Mouse (Mus musculus): Measurements from ENCODE around the gene Gm14391. TPM values are rescaled to one million over a fixed set of nuclear protein-coding genes. Genes with fewer than 3 reads are reported as not detected.
"Not testable (repeated sequence)": the region's sequence is repeated elsewhere in the genome, so short reads cannot be mapped to it uniquely, and the experiment has no call there.

Gene Gm14391
- polyA plus RNA-seq, 1 experiment, result 2.0 TPM

- no peak for TF ChIP-seq GATA1 (IDR thresholded peaks at IDR 0.05; ENCODE audit: borderline replicate concordance, low read length)
- TF ChIP-seq FLI1 (IDR thresholded peaks at IDR 0.05; ENCODE audit: low read length), result no peak
- Histone ChIP-seq H3K9me3 (peaks cover 19% of the 10 kb centered on the region), H3K4me1 (no peaks in the 10 kb centered on the region), H3K4me3 (replicated peaks) (no peak overlapping the region), H3K27me3 (replicated peaks) (no peaks in the 10 kb centered on the region), H3K36me3 (replicated peaks; ENCODE audit: low read length) (no peaks in the 10 kb centered on the region)
These were observed 50.0 kb downstream of the Gm14391 start for GRCm38 (mm10) chr2:175156696-175157095.

- not testable (repeated sequence) for H3K27me3 ChIP-seq (replicated peaks); H3K36me3 ChIP-seq (replicated peaks; ENCODE audit: low read length); H3K9me3 ChIP-seq; H3K4me1 ChIP-seq
- peak within 1 kb of the TSS; percentile 84 for H3K4me3 ChIP-seq (replicated peaks)
These were observed 64.8 kb downstream of the Gm14391 start, which contains the start of gene Gm14399 for GRCm38 (mm10) chr2:175141993-175142295. TSS of gene Gm14399 (minus strand) at chr2:175142012.

DNA sequence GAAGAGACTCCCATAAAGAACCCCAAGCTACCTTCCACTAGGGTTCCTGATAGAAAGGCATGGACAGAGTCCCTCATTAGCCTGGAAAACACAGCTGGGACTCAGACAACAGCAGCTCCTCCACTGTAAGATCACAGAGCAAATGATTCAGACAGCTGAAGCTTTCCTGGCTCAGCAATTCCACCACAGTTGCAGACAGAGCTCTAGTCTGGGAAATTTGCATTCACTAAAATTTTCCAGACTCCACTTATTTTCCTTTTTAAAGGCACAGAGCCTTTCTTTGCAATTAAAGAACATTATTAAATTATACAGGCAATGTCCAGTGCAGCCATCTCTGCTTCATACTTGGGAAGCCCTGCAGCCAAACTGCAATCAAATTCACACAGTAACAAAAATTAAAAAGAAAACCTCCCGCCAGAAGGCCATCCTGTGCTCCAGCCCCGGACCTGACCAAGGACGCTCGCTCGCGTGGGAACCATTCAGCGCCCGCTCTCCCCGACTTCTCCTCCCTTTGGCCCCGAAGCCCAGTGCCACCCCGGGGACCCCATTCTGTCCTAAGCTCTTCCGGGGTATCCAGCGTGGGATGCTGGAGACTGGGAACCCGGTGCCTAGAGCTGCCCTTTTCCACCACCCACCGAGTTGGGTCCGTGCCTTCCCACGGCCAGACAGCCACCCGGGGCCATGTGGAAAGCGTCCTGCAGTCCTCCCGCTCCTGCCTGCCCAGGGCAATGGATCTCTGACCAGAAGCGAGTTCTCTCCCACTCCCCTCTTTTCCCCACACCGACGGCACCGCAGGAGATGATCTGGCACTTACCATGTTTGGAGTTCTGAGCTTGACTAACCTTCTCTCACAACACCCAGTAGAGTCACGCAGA is 65.4 kb downstream of the Gm14391 start:
- H3K4me1 ChIP-seq; H3K36me3 ChIP-seq (replicated peaks; ENCODE audit: low read length); H3K27me3 ChIP-seq (replicated peaks); H3K9me3 ChIP-seq: not testable (repeated sequence)
- peak overlapping the region; percentile 84 for H3K4me3 ChIP-seq (replicated peaks)

Other genes with a start within 250 kb of the Gm14391 start
- not detected in 2 replicates for gene Gm14444, start 196.7 kb downstream of the Gm14391 start, polyA plus RNA-seq (2012; ENCODE audit: insufficient read depth, low replicate concordance)
- gene Gm14393, start 139.1 kb downstream of the Gm14391 start, polyA plus RNA-seq (2012; ENCODE audit: insufficient read depth, low replicate concordance), result not detected in 2 replicates
- 2.0 TPM in 1 of 2 replicates, not detected in the other for gene Gm14399, start 64.9 kb downstream of the Gm14391 start, polyA plus RNA-seq (2012; ENCODE audit: insufficient read depth, low replicate concordance)
- not detected in 2 replicates for gene Gm14443, start 31.0 kb downstream of the Gm14391 start, polyA plus RNA-seq (2012; ENCODE audit: insufficient read depth, low replicate concordance)
- not detected in 2 replicates for gene Gm14440, start 68.2 kb upstream of the Gm14391 start, polyA plus RNA-seq (2012; ENCODE audit: insufficient read depth, low replicate concordance)
- 0.35 TPM in 1 of 2 replicates, not detected in the other for gene Gm4631, start 131.3 kb upstream of the Gm14391 start, polyA plus RNA-seq (2012; ENCODE audit: insufficient read depth, low replicate concordance)
- gene Zfp968, start 165.5 kb upstream of the Gm14391 start, polyA plus RNA-seq (2012; ENCODE audit: insufficient read depth, low replicate concordance), result not detected in 2 replicates
- not detected in 2 replicates for gene Gm4724, start 228.9 kb upstream of the Gm14391 start, polyA plus RNA-seq (2012; ENCODE audit: insufficient read depth, low replicate concordance)

All from megakaryocyte, embryonic 14.5 days (primary cell).